Mouse (Mus musculus): Measurements from ENCODE around the gene Tbx6. TPM values are rescaled to one million over a fixed set of nuclear protein-coding genes. Genes with fewer than 3 reads are reported as not detected.

Tbx6 gene
- polyA plus RNA-seq, 1 experiment from 2014 or later = 0.26 TPM

GRCm38 (mm10) chr7:126746066-126746465, 35.2 kb upstream of the Tbx6 start:
- Histone ChIP-seq H3K36me3 (ENCODE audit: control insufficient read depth, insufficient read depth, low read length) (no peaks in the 10 kb centered on the region), H3K9ac (ENCODE audit: low read length) (no peak overlapping the region), H3K27me3 (ENCODE audit: control insufficient read depth, insufficient read depth, low read length) (no peaks in the 10 kb centered on the region), H3K9me3 (ENCODE audit: control insufficient read depth, low read length) (no peaks in the 10 kb centered on the region), H3K27ac (replicated peaks in 1 of 2; ENCODE audit: control insufficient read depth in 1 of 2, insufficient read depth in 1 of 2, low read depth in 2 of 2, low read length in 2 of 2) (no peak overlapping the region), H3K4me1 (ENCODE audit: control insufficient read depth in 2 of 2, insufficient read depth in 2 of 2, low read length in 2 of 2) (no peaks in the 10 kb centered on the region; a peak in 1 of 4 replicates), H3K4me3 (ENCODE audit: control insufficient read depth in 1 of 2, insufficient read depth in 1 of 2, low read depth in 1 of 2, low read length in 2 of 2) (no peak overlapping the region), H3K4me2 (ENCODE audit: low read length) (no peak overlapping the region)
- WGBS = 64% methylated on average over 12 of the region's 12 CpGs
- no peak for ATAC-seq (ENCODE audit: insufficient number of reproducible peaks, insufficient read depth, low FRiP score, low read depth)

GRCm38 (mm10) chr7:126746798-126747197, 34.5 kb upstream of the Tbx6 start:
- no peaks in the 10 kb centered on the region for H3K36me3 ChIP-seq (ENCODE audit: control insufficient read depth, insufficient read depth, low read length)
- WGBS = 41% methylated on average over 6 of the region's 6 CpGs
- no peaks in the 10 kb centered on the region; a peak in 1 of 4 replicates for H3K4me1 ChIP-seq (ENCODE audit: control insufficient read depth in 2 of 2, insufficient read depth in 2 of 2, low read length in 2 of 2)
- H3K9ac ChIP-seq (ENCODE audit: low read length) = no peak overlapping the region
- no peak overlapping the region for H3K4me2 ChIP-seq (ENCODE audit: low read length)
- no peak for ATAC-seq (ENCODE audit: insufficient number of reproducible peaks, insufficient read depth, low FRiP score, low read depth)
- no peak overlapping the region for H3K27ac ChIP-seq (replicated peaks in 1 of 2; ENCODE audit: control insufficient read depth in 1 of 2, insufficient read depth in 1 of 2, low read depth in 2 of 2, low read length in 2 of 2)
- H3K4me3 ChIP-seq (ENCODE audit: control insufficient read depth in 1 of 2, insufficient read depth in 1 of 2, low read depth in 1 of 2, low read length in 2 of 2) = no peak overlapping the region
- no peaks in the 10 kb centered on the region for H3K27me3 ChIP-seq (ENCODE audit: control insufficient read depth, insufficient read depth, low read length)
- H3K9me3 ChIP-seq (ENCODE audit: control insufficient read depth, low read length) = no peaks in the 10 kb centered on the region

- Histone ChIP-seq H3K36me3 (ENCODE audit: control insufficient read depth, insufficient read depth, low read length) (no peaks in the 10 kb centered on the region), H3K4me1 (ENCODE audit: control insufficient read depth in 2 of 2, insufficient read depth in 2 of 2, low read length in 2 of 2) (no peaks in the 10 kb centered on the region; a peak in 1 of 4 replicates), H3K9ac (ENCODE audit: low read length) (no peak overlapping the region), H3K27me3 (ENCODE audit: control insufficient read depth, insufficient read depth, low read length) (no peaks in the 10 kb centered on the region), H3K4me3 (ENCODE audit: control insufficient read depth in 1 of 2, insufficient read depth in 1 of 2, low read depth in 1 of 2, low read length in 2 of 2) (no peak overlapping the region), H3K4me2 (ENCODE audit: low read length) (no peak overlapping the region), H3K27ac (replicated peaks in 1 of 2; ENCODE audit: control insufficient read depth in 1 of 2, insufficient read depth in 1 of 2, low read depth in 2 of 2, low read length in 2 of 2) (no peak overlapping the region), H3K9me3 (ENCODE audit: control insufficient read depth, low read length) (no peaks in the 10 kb centered on the region)
- WGBS = 67% methylated on average over 7 of the region's 7 CpGs
- ATAC-seq (ENCODE audit: insufficient number of reproducible peaks, insufficient read depth, low FRiP score, low read depth) = no peak
Observed at GRCm38 (mm10) chr7:126748824-126749223, 32.5 kb upstream of the Tbx6 start.

- no peak overlapping the region for H3K9ac ChIP-seq (ENCODE audit: low read length)
- H3K9me3 ChIP-seq (ENCODE audit: control insufficient read depth, low read length) = no peaks in the 10 kb centered on the region
- H3K27me3 ChIP-seq (ENCODE audit: control insufficient read depth, insufficient read depth, low read length) = no peaks in the 10 kb centered on the region
- no peak for ATAC-seq (ENCODE audit: insufficient number of reproducible peaks, insufficient read depth, low FRiP score, low read depth)
- no peak overlapping the region for H3K27ac ChIP-seq (replicated peaks in 1 of 2; ENCODE audit: control insufficient read depth in 1 of 2, insufficient read depth in 1 of 2, low read depth in 2 of 2, low read length in 2 of 2)
- WGBS = 89% methylated on average over 17 of the region's 17 CpGs
- H3K36me3 ChIP-seq (ENCODE audit: control insufficient read depth, insufficient read depth, low read length) = no peaks in the 10 kb centered on the region
- no peak overlapping the region for H3K4me2 ChIP-seq (ENCODE audit: low read length)
- H3K4me3 ChIP-seq (ENCODE audit: control insufficient read depth in 1 of 2, insufficient read depth in 1 of 2, low read depth in 1 of 2, low read length in 2 of 2) = no peak overlapping the region
- H3K4me1 ChIP-seq (ENCODE audit: control insufficient read depth in 2 of 2, insufficient read depth in 2 of 2, low read length in 2 of 2) = peaks cover 0 to 5% of the 10 kb centered on the region in 2 experiments; a peak in 3 of 4 replicates
Observed at GRCm38 (mm10) chr7:126749582-126750343, 31.5 kb upstream of the Tbx6 start.

DNA sequence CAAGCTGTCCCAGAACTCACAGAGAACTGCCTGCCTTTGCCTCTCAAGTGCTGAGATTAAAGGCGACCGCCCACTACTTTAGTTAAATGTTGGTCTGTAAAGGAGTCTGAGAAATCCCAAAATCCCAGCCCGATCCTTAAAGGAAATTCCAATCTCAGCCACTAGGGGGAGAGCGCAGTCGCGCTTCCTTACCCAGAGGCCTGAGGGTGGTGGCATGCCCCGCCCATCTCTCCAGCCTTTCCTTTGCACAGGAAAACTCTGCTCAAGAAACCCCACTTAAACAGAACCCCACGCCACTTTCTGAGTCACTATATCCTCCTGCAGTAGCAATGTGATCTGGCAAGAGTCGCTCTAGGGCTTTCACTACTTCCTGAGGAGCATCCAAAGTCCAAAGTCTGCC, 26.4 kb upstream of the Tbx6 start:
- H3K27me3 ChIP-seq (ENCODE audit: control insufficient read depth, insufficient read depth, low read length) = no peaks in the 10 kb centered on the region
- peak overlapping the region in 1 of 2 experiments; percentile 37; a peak in 1 of 4 replicates for H3K27ac ChIP-seq (replicated peaks in 1 of 2; ENCODE audit: control insufficient read depth in 1 of 2, insufficient read depth in 1 of 2, low read depth in 2 of 2, low read length in 2 of 2)
- WGBS = 1% methylated on average over 9 of the region's 9 CpGs
- H3K9me3 ChIP-seq (ENCODE audit: control insufficient read depth, low read length) = no peaks in the 10 kb centered on the region
- H3K4me3 ChIP-seq (ENCODE audit: control insufficient read depth in 1 of 2, insufficient read depth in 1 of 2, low read depth in 1 of 2, low read length in 2 of 2) = no peak overlapping the region
- H3K36me3 ChIP-seq (ENCODE audit: control insufficient read depth, insufficient read depth, low read length) = no peaks in the 10 kb centered on the region
- peak overlapping the region; percentile 62; the same call in 1 of the 2 replicates for H3K9ac ChIP-seq (ENCODE audit: low read length)
- peaks cover 0 to 5% of the 10 kb centered on the region in 2 experiments; a peak in 2 of 4 replicates for H3K4me1 ChIP-seq (ENCODE audit: control insufficient read depth in 2 of 2, insufficient read depth in 2 of 2, low read length in 2 of 2)
- H3K4me2 ChIP-seq (ENCODE audit: low read length) = peak overlapping the region; percentile 41
- ATAC-seq (ENCODE audit: insufficient number of reproducible peaks, insufficient read depth, low FRiP score, low read depth) = peak; percentile 48; the same call in 1 of the 2 replicates

DNA sequence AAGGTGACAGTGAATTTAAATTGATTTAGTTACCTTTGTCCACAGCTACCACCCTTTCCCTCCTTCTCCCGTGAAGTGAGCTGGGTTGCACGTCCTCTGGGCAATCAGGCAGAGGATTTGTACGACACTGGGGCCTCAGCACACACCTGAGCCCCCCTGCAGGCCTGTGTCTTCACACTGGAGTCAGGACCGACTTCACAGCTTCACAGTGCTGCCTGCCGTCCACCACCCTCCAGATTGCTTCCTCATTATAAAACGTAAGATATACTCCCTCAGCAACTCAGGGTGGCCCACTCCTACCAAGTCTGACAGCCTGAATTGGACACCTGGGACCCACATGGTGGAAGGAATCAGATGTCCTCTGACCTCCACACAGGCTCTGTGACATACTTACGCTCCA, 22.7 kb upstream of the Tbx6 start:
- Histone ChIP-seq H3K27me3 (ENCODE audit: control insufficient read depth, insufficient read depth, low read length) (no peaks in the 10 kb centered on the region), H3K27ac (replicated peaks in 1 of 2; ENCODE audit: control insufficient read depth in 1 of 2, insufficient read depth in 1 of 2, low read depth in 2 of 2, low read length in 2 of 2) (no peak overlapping the region), H3K36me3 (ENCODE audit: control insufficient read depth, insufficient read depth, low read length) (peaks cover 17% of the 10 kb centered on the region), H3K4me1 (ENCODE audit: control insufficient read depth in 2 of 2, insufficient read depth in 2 of 2, low read length in 2 of 2) (peaks cover 18 to 36% of the 10 kb centered on the region in 2 experiments), H3K4me2 (ENCODE audit: low read length) (no peak overlapping the region), H3K9me3 (ENCODE audit: control insufficient read depth, low read length) (no peaks in the 10 kb centered on the region), H3K9ac (ENCODE audit: low read length) (no peak overlapping the region; the same call in 1 of the 2 replicates), H3K4me3 (ENCODE audit: control insufficient read depth in 1 of 2, insufficient read depth in 1 of 2, low read depth in 1 of 2, low read length in 2 of 2) (no peak overlapping the region)
- 77% methylated on average over 7 of the region's 7 CpGs for WGBS
- ATAC-seq (ENCODE audit: insufficient number of reproducible peaks, insufficient read depth, low FRiP score, low read depth) = no peak

DNA sequence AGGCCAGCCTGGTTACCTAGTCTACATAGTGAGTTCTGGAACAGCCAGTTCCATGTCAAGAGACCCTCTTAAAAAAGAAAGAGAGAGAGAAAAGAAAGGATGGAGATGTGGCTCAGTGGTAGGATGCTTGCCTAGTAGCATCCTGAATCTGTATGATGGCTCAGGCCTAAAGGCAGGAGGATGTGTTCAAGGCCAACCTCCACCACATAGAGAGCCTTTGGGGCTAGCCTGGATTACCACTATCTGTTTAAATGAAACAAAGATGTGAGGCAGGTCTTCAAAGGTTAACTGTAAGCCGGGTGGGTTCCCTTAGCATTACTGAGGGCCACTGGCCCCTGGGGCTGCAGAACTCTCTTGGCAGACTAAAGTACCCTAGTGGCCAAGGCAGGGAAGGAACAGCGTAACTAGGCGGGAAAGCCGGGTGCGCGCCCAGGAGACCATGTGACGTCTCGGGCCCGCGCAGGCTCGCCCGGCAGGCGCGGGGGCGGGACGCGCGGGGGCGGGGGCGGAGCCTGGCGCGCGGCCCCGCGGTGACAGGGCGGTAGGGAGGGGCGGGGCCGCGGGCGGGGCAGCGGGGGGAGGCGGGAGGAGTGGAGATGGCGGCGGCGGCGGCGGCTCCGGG, 22.1 kb upstream of the Tbx6 start, which contains the start of gene Mapk3:
TSS of gene Mapk3 (plus strand) at position 552 of the 622 bp plus-strand sequence.
- H3K9me3 ChIP-seq (ENCODE audit: control insufficient read depth, low read length) = no peaks in the 10 kb centered on the region
- H3K9ac ChIP-seq (ENCODE audit: low read length) = peak within 1 kb of the TSS; percentile 94
- peaks cover 18 to 36% of the 10 kb centered on the region in 2 experiments for H3K4me1 ChIP-seq (ENCODE audit: control insufficient read depth in 2 of 2, insufficient read depth in 2 of 2, low read length in 2 of 2)
- 2% methylated on average over 28 of the region's 38 CpGs for WGBS
- ATAC-seq (ENCODE audit: insufficient number of reproducible peaks, insufficient read depth, low FRiP score, low read depth) = peak; percentile 65
- no peaks in the 10 kb centered on the region for H3K27me3 ChIP-seq (ENCODE audit: control insufficient read depth, insufficient read depth, low read length)
- H3K27ac ChIP-seq (replicated peaks in 1 of 2; ENCODE audit: control insufficient read depth in 1 of 2, insufficient read depth in 1 of 2, low read depth in 2 of 2, low read length in 2 of 2) = peak within 1 kb of the TSS; percentile 56 to 95
- peak within 1 kb of the TSS; percentile 86 to 88 for H3K4me3 ChIP-seq (ENCODE audit: control insufficient read depth in 1 of 2, insufficient read depth in 1 of 2, low read depth in 1 of 2, low read length in 2 of 2)
- H3K4me2 ChIP-seq (ENCODE audit: low read length) = peak within 1 kb of the TSS; percentile 97
- H3K36me3 ChIP-seq (ENCODE audit: control insufficient read depth, insufficient read depth, low read length) = peaks cover 23% of the 10 kb centered on the region
